Mouse (Mus musculus): ENCODE measurements around the gene Card11.

Card11 gene

DNA sequence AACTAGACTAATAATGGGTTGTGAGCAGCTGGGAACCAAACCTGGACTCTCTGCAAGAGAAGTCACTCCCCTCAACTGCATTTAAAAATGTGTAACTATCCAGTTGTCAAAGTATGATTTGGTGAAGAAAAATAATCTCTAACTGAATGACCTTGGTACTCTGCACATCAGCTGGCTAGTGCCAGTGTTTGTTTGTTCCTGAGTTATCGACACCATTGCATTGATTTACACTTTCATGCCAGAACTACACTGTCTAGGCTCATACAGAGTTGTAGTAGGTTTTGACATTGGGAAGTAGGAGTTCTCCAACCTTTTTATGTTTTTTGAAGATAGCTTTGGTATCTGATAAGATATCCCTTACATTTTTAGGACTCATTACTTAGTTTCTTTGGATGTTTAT is 81.9 kb downstream of the Card11 start:
- no peak for DNase-seq (ENCODE audit: low read depth)

DNA sequence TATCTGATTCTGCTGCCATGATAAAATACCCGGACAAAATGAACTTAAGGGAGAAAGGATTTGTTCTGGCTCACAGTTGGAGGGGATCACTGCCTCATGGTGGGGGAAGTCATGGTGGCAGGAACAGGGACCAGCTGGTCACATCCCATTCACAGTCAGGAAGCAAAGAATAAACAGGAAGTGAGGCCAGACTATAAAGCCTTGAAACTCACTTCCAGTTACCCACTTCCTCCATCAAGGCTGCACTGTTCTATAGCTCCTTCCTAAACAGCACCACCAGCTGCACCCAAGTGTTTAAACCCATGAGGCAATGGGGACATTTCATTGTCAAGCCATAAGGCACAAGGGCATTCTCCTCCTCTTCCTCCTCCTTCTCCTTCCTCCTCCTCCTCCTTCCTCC is 82.6 kb downstream of the Card11 start:
- DNase-seq (ENCODE audit: low read depth): no peak

DNA sequence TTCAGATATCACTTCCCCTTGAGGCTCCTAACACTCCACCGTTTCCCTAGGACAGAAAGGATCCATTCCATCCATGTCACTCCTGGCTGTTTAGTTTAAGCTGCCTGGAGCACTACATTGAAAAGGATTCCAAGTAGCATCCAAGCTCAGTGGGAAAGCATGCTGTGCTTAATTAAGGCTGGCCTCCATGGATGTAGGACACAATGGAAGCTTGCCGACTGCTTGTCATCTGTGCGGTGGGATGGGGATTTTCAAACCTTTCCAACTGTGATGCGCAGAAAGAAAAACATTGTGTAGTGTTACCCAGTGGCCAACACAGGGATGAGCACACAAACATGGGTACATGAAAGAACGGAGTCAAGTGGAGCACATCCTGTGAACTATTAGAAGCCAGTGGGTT is 89.5 kb downstream of the Card11 start:
- DNase-seq (ENCODE audit: low read depth): no peak

DNA sequence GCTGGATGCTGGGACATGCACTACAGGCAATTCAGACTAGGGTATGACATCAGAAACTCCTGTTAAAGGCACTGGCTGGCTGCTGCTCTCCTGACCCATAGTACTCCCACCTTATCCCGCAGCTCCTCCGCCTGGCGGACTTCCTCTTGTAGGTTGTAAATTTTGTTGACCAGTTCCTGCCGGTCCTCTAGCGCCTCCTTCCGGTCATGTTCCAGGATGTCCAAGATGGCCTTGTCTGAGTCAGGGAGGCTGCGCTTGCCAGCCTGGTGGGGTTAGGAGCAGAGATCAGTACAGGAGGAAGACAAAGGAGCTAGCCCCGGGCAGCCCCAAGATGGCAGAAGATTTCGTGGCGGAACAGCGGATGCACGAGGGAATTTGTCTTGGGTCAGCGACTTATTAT is 99.5 kb downstream of the Card11 start:
- no peak for DNase-seq (ENCODE audit: low read depth)

DNA sequence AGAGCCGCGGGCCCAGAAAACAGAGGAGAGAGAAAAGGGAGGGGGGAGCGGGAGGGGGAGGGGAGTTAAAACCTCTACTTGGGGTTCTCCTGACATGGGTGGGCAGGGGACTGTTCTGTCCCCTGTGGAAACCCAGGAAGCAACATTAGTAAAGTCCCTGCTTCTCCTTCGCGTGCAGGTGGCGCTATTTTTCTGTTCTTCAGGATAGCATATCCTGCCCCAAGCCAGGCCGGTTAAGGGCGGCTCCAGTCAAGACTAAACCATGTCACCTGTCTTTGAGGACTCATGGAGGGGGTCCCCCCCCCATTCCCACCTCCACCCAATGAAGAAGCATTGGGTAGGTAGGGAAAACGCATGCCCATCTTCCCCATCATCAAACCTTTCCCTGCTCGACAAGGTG is 109.3 kb downstream of the Card11 start:
- no peak for DNase-seq (ENCODE audit: low read depth)

DNA sequence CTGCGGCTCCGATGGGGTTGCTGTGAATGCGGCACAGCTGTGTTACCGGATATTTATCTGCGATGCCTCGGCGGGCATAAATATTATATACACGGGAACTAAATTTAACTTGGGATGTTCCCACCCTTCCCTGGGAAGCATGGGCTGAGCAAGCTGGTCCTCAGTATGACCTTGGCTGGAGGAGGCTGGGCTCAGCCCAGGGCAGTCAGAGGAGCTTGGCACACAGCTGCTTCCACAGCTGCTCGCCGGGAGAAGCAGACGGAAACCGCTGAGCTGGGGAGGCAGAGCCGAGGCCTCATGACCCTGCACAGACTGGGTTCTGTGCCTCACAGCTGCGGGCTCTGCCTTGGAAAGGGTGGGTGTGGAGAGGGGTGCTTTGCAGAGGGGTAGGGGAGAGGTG is 110.3 kb downstream of the Card11 start:
- no peak for DNase-seq (ENCODE audit: low read depth)

DNA sequence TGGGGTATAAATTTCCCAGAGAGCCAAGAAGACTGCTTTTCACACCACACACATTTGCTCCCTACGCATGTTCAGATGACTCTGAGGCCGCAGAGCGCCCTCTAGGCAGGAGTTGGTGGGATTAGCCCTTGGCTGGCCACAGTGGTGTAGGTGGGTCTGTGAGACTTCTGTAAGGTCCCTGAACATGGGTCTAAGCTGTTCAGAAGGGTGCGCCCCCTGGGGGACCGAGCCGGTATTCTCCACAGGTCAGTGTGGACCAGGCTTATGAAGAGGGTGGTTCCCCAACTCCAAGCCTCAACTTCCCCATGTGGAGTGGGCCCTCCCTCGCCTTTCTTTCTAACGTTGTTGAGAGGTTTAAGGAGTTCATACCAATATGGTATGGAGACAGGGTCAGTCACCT is 110.8 kb downstream of the Card11 start:
- DNase-seq (ENCODE audit: low read depth): peak; percentile 46

DNA sequence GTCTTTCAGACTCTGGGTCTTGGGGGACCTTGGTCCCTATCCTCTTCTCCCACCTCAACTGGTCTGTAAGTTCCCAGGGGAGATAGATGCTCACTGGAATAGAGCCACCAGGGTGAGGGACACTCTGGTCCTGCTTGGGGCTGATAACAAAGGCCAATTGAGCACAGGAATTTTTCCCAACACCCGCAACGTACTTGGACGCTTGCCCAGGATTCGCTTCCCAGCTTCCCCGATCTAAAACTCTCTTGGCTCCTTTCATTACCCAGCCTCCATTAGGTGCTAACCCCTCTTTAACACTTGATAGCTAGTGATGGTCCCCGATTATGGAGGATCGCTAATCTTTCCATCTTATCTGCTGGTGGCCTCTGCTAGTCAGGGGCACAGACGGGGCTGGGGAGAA is 112.5 kb downstream of the Card11 start:
- no peak for DNase-seq (ENCODE audit: low read depth)

DNA sequence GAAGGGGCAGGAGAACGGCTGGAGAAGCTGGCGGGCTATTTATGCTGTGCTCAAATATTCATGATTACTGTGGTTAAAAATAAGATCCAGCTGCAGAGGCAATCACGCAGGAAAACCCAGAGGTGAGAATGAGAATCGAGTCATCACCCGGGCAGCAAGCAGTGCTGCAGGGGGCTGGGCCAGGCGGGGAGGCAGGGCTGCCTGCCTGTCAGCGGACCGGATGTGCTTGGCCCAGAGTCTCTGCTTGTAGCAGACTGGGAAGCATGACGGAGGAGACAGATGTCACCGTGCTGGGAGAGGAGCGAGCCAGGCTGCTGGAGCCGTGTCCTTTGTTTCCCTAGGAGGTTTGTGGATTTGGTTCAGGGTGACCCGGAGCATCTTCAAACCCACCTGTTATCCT is 115.4 kb downstream of the Card11 start:
- no peak for DNase-seq (ENCODE audit: low read depth)

DNA sequence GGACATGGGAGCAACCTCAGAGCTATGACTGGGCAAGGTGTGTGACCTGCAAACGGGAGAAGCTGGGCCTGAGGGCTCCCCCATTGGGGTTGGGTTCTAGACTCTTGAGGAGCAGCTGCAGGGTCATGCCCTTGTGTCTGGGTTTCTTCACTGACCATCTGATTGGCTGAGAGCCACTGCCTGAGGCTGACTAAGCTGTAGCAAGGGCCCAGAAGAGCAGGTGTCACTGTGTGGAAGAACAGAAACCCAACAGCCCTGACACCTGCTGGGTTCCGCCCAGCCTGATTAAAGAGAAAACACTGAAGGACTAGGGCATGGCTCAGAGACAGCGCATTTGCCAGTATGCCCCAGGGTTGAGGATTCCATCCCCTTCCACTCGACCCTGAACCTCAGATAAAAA is 118.0 kb downstream of the Card11 start:
- DNase-seq (ENCODE audit: low read depth): no peak

DNA sequence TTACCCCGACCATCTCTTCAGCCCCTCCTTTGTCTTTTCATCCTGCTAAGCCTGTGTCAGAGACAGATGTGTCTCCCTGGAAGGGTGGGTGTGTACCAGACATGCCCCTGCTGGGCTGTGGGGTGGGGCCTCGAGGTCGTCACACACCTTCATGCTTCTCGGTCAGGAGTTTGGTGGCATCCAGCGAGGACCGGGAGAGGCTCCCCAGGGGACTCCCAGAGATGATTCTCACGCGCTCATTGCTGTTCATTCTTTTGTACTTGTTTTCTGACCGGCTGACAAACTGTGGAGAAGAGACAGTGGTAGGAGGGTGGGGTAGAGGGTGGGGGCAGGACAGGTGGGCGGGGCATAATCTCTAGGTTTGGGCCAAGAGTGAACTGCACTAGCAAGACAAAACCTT is 120.2 kb downstream of the Card11 start:
- no peak for DNase-seq (ENCODE audit: low read depth)

DNA sequence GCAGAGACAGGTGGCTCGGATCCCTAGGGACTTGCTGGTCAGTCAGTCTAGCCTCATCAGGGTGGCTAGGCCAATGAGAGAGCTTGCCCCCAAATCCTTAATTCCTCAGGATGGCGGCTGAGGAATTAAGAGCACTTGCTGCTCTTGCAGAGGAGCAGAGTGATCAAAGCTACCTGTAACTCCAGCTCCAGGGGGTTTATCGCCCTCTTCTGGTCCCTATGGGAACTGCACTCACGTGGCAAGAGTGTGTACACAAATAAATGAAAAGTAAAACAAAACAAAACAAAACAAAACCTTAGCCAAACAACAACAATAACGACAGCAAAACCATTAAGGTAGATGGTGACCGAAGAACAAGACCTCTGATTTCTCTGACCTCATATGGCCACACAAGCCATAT is 121.7 kb downstream of the Card11 start:
- DNase-seq (ENCODE audit: low read depth): peak; percentile 15

DNA sequence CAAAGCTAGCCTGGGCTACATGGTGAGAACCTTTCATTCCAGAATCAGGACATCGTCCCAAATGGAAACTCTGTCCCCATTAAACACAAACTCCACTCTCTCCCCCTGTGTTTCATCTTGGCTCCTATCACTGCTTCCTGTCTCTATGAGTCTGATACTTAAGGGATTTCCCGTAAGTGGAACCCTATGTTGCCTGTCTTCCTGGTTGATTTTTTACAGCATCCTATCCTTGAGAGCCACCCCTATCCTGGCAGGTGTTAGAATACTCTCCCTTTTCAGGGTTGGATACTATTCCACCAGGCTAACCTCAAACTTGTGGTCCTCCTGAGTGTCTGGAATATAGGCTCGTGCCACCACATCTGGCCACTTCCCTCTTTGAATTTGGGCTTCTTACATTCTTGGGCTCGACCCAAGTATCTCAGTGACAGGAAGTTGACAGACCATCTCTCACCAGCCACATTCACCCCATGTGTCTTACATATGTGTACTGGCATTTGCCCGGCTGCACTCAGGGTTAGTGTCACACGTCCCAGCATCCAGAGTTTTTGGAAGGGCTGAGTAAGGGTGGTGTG is 126.6 kb downstream of the Card11 start:
- DNase-seq (ENCODE audit: low read depth): no peak

DNA sequence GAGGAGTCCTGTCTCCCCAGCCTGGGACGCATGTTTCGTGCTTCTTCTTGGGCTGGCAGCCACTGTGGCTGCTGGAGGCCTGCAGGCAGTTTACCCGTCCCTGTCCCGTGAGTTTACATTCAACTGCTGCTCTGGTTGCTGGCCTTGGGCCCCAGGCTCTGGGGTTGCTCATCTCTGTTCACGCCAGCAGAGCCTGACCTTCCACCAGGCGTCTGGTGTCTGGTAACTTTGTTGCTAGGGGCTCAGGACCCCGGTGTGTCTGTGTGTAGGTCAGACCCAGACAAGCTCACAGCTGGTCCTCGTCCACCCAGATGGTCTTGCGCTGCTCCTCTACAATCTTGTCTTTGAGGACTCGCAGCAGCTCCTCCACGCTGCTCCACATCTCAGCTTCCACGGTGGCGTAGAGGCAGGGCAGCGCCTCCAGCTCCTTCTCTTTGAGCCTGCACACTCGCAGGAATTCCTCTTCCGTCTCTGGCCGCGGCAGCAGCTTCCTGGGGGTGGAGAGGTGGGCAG is 127.3 kb downstream of the Card11 start:
- no peak for DNase-seq (ENCODE audit: low read depth)

DNA sequence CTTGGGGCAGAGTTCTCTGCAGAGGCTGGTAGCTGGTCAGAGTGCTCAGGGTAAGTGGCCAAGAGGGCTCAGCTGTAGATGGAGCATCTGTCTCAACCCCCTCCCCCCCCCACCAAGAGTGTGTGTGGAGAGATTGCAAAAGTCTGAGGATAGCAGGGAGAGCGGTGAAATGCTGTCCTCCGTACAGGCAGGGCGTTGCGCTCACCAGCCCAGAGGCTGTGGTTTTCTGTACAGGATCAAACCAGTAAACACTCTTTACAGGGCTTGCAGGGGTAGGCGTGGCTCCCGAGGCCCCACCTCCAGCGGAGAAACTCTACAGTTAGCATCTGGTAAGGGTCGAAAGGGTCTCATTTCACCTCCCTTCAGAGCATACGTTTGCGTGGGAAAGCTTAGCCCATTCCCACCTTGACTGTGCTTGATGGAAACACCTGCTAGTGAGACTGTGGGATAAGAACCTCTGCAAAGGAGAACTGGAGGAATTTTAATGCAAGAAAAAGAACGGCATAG is 127.8 kb downstream of the Card11 start:
- peak; percentile 24 for DNase-seq (ENCODE audit: low read depth)

DNA sequence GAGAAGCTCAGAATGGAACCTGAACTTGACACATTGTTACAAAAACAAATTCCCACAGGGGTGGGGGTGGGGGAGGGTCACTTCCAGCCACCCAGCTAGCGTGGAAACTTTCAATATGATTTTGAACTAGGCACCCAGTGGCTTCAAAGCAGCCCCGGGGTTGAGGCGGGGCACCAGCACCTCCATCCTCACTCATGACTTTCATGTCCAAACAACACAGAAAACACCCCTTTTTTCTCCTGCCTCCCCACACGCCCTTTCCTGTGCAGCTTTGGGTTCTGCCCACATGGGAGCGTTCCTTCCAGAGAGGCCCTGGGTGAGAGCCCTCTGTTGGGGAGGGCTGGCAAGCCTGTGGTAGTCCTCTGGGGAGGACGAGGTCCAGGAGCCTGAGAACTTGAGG is 129.1 kb downstream of the Card11 start:
- DNase-seq (ENCODE audit: low read depth): no peak

DNA sequence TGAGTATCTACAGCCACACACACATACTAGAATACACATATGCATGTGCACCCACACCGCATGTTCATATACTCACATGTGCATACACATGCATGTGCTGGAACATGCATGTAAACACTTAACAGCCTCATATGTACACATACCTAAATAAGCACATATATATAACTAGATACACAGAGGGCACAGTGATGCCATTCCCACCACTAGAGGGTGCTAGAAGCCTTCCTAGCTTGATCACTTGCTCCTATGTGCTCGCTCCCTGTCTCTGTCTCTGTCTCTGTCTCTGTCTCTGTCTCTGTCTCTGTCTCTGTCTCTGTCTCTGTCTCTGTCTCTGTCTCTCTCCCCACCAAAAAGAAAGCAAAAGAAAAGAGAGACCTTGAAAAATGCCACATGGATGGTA is 131.3 kb downstream of the Card11 start:
- DNase-seq (ENCODE audit: low read depth): peak; percentile 77

DNA sequence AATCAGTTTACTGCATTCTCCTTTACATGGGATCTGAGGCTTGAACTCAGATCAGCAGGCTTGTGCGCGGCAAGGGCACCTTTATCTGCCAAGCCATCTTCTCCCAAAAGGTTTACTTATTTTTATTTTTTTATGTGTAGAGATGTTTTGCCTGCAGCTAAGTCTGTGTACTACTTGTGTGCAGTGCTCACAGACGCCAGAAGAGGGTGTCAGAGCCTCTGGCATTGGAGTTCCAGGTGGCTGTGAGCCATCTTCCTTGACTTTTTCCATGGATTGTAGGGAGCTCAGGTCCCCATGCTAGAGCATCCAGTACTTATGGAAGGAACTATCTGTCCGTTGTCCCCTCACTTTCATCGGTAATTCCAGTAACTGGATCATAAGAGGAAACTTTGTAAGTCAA is 140.7 kb downstream of the Card11 start:
- DNase-seq (ENCODE audit: low read depth): no peak

DNA sequence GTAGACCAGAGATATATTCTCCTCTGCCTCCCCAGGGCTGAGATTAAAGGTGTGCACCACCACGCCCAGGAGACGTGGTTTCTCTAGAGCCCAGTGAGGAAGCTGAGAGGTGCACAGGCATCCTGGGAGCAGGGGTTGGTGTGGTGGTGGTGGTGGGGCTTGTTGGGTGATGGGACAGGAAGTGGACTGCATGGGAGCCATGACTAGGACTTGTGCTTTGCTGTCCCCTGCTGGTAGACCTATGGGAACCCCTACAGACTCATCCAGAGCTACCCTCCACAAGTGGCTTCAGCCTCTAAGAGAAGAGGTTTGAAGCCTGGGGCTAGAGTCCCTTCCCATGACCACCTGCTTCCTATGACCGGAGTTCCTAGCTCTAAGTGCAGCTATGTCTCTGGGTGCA is 142.0 kb downstream of the Card11 start:
- peak; percentile 48 for DNase-seq (ENCODE audit: low read depth)

DNA sequence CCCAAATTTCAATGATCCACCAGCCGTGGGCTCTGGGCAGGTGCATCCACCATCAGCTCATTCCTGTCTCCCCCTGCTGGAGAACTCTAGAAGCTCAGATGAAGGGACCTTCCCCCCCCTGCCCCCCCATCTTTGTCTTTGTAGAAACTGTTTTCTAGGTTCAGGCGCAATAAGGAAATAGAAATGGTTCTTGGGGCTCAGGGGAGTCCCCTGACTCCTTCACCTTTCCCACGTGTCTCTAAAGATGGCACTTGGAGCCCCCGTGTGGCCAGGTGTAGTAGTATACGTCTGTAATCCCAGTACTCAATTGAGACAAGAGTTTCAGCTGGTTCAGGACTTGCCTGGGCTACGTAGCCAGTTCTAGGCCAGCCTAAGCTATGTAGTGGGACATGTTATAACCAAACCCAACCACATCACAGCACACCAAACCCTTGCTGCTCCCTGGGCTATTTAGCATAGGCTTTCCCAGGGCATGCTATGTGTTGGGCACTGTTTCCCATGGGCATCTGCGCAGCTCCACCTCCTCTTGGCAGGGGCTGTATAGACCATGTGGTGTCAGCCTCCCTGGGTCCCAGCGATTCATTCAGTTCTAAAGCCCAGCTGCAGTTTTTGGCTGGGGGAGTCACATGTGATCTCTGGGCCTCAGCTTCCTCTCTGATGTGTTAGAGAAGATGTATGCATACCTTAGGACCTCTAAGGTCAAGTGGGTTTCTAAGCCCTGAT is 142.8 kb downstream of the Card11 start:
- DNase-seq (ENCODE audit: low read depth): no peak

DNA sequence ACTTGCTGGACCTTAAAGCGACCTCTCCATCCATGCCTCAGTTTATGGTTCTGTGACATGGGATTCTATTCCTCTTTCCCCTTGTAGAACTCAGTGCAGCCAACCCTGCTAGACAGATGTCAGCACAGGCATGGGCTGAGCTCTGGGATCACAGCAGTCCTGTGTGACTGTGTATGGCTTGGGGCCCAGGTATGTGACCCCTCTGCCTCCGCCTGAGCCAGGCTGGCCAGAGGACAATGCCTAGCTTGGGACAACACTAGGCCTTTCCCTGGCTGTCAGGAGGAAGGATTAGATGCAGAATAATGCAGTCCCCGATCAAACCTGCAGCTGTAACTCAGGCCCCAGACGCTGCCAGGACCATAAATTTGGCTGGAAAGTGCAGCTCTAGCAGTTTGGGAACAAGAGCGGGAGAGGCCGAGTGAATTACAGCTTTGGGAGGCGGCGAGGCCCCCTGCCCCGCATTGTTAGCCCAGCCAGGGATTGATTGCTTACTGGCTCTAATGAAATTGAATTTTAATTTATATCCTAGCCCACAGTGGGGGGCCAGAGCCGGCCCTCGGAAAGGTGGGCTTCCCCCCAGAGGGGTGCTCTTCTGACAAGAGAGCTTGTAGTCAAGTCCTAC is 144.4 kb downstream of the Card11 start:
- DNase-seq (ENCODE audit: low read depth): no peak

DNA sequence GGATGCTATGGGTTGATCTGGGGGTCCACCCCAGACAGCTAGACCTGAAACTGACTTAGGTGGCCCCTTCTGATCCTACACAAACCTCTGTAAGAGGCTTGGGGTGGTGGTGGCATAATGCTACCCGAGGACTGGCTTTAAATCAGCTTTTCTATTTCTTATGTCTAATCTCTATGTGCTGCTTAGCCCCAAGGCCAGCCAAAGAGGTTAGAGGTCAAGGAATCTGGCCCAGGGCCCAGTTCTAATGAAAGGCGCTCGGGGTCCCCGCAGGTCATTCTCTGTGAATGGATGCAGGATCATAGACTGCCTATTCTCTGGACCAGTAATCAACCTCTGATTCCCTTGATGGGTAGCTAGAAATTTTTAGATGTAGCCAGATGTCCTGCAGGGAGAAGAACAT is 145.7 kb downstream of the Card11 start:
- no peak for DNase-seq (ENCODE audit: low read depth)

DNA sequence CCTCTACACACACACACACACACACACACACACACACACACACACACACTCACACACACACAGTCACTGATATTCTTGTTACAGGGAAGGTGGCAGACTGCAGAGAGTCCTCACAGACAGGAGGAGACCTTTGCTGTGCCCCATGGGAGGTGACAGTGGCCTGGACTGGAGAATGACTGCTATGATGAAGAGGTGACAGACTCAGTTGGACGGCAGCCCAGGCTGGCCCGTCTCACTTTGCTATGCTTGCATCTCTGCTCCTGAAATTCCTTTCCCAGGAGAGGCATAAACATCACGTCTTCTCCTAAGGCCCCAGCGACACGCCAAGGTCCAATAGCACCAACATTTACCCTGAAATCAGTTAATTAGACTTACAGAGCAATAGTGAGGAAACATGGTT is 146.7 kb downstream of the Card11 start:
- DNase-seq (ENCODE audit: low read depth): no peak

Data from 416B (cell line).